15 mouse cellular contexts compared by ENCODE assay signal in the genomic region with DNA sequence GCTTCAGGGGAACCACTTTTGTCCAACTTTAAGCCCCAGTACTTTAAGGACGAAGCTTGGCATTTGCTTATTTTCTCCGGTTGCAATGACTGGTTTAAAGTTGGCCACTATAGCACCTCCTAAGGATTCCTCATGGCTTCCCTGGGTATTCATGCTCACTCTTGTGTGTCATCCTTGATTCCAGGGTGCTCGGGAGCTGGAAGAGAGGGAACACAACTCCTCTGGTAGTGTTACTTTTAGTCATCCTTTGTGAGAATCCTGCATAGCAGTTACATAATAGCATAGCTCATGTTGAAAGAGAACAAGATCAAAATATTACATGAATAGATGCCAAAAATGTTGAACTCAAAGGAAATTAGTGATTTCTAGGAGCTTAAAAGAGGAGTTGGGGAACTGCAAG.
"Had no signal": no experiment of that assay in that cellular context is flagged by ENCODE, and none has a peak within 500 bp of the region (broad histone marks: within the 10 kb centered on the region; RNA-seq: fewer than 3 reads in every experiment).

No protein-coding gene starts in this region.

- ATAC-seq: intestine, embryonic 15.5 days; liver, embryonic 12.5 days; midbrain, embryonic 13.5 days; midbrain, embryonic 16.5 days had no signal

- DNase-seq: kidney, adult 11 months; kidney, adult 9 months; kidney, postnatal 14 days; kidney, postnatal 4 days; liver; lung, adult 18-20 months; lung, postnatal 10 days; lung, postnatal 36 days; retina, postnatal 1 day; right cerebral cortex, postnatal 4 days; thymus, postnatal 25 days had no signal
